Mouse (Mus musculus) liver, adult 2 months (tissue): ENCODE results near the gene Dnajc12. TPM values are rescaled to one million over a fixed set of nuclear protein-coding genes. Genes with fewer than 3 reads are reported as not detected.
"Not testable (repeated sequence)": the region's sequence is repeated elsewhere in the genome, so short reads cannot be mapped to it uniquely, and the experiment has no call there.

ENCODE experiments used
- DNase-seq: peaks from one replicate; pipeline ENCODE4 v3.0.0-alpha.2; 2011; ENCODE audit warnings: low read depth, low spot score; ENCODE audit errors: extremely low read depth
- H3K27ac ChIP-seq: fragments of 200-500 bp; replicated peaks from 2 replicates; pipeline ENCODE4 v1.5.1; 2012; ENCODE audit warnings: low read depth, mild to moderate bottlenecking, control low read depth, inconsistent platforms, low read length; ENCODE audit not compliant: insufficient read depth
- H3K27me3 ChIP-seq: fragments of 200-500 bp; 2 replicates; pipeline ENCODE4 v1.6.1; 2012; ENCODE audit warnings: mild to moderate bottlenecking, moderate library complexity, low read length, inconsistent platforms; ENCODE audit not compliant: control insufficient read depth, insufficient read depth
- H3K36me3 ChIP-seq: fragments of 200-500 bp; 2 replicates; pipeline ENCODE4 v1.6.1; 2012; ENCODE audit warnings: low read length, inconsistent platforms; ENCODE audit not compliant: control insufficient read depth, insufficient read depth
- H3K4me1 ChIP-seq: fragments of 200-500 bp; 2 replicates; pipeline ENCODE4 v1.6.1; 2011; ENCODE audit warnings: low read length; ENCODE audit not compliant: control insufficient read depth, insufficient read depth
- H3K4me3 ChIP-seq: fragments of 200-500 bp; 2 replicates; pipeline ENCODE4 v1.5.1; 2011; ENCODE audit warnings: low read depth, mild to moderate bottlenecking, control low read depth, low read length, moderate library complexity; ENCODE audit not compliant: insufficient read depth
- H3K79me2 ChIP-seq: fragments of 200-500 bp; 2 replicates; pipeline ENCODE4 v1.6.1; 2012; ENCODE audit warnings: inconsistent platforms, mild to moderate bottlenecking, low read length, moderate library complexity; ENCODE audit not compliant: control insufficient read depth, insufficient read depth
- H3K9ac ChIP-seq: fragments of 200-500 bp; 2 replicates; pipeline ENCODE4 v1.6.1; 2012; ENCODE audit warnings: low read depth, mild to moderate bottlenecking, control low read depth, inconsistent platforms, low read length
- CTCF ChIP-seq: fragments of 200-500 bp; IDR thresholded peaks from 2 replicates; pipeline ENCODE4 v1.5.1; 2011; ENCODE audit warnings: low read depth, low read length, control low read depth
- POLR2A ChIP-seq: fragments of 200-500 bp; IDR thresholded peaks from 2 replicates; pipeline ENCODE4 v1.6.1; 2011; ENCODE audit warnings: low read length, control low read depth; ENCODE audit not compliant: insufficient read depth; ENCODE audit errors: extremely low read depth
- WGBS: fragments of 180-500 bp; shearing (Covaris S2); methylation state at CpG from one replicate; pipeline ENCODE4 v1.1.7; 2018; 5-methylcytosine and 5-hydroxymethylcytosine counted together
- polyA plus RNA-seq: library from polyadenylated mRNA; depleted of rRNA; stranded (reverse); fragments of >200 nt; gene quantifications from 2 replicates; pipeline ENCODE4 v1.2.3, GENCODE M21; 2012
- total RNA-seq: library from RNA; depleted of rRNA; stranded (reverse); fragments of >200 nt; gene quantifications from 2 replicates; pipeline ENCODE4 v1.2.3, GENCODE M21; 2014

Dnajc12 gene
- total and polyA plus RNA-seq, 2 experiments, result 3.2 to 5.0 TPM

GRCm38 (mm10) chr10:63341351-63341750, 40.9 kb upstream of the Dnajc12 start:
- no peak for DNase-seq
- Histone ChIP-seq H3K27me3 (no peaks in the 10 kb centered on the region), H3K4me3 (no peak overlapping the region), H3K9ac (no peak overlapping the region), H3K27ac (no peak overlapping the region), H3K4me1 (peaks cover 8% of the 10 kb centered on the region; the same call in 1 of the 2 replicates), H3K79me2 (peaks cover 9% of the 10 kb centered on the region; the same call in 1 of the 2 replicates), H3K36me3 (peaks cover 1% of the 10 kb centered on the region; the same call in 1 of the 2 replicates)
- whole genome bisulfite sequencing, result 85% methylated on average over 2 of the region's 2 CpGs
- TF ChIP-seq CTCF (no peak), POLR2A (no peak)

- Histone ChIP-seq H3K36me3 (no peaks in the 10 kb centered on the region), H3K4me1 (no peaks in the 10 kb centered on the region), H3K27me3 (no peaks in the 10 kb centered on the region), H3K27ac (no peak overlapping the region), H3K79me2 (no peaks in the 10 kb centered on the region), H3K9ac (no peak overlapping the region), H3K4me3 (no peak overlapping the region)
- TF ChIP-seq POLR2A (no peak), CTCF (no peak)
- 95% methylated on average over 3 of the region's 3 CpGs for WGBS
- DNase-seq, result no peak
Measured at GRCm38 (mm10) chr10:63344751-63345150, 37.5 kb upstream of the Dnajc12 start.

- no peaks in the 10 kb centered on the region for H3K27me3 ChIP-seq
- H3K4me1 ChIP-seq, result no peaks in the 10 kb centered on the region
- H3K36me3 ChIP-seq, result no peaks in the 10 kb centered on the region
- TF ChIP-seq POLR2A (no peak), CTCF (no peak)
- no peak overlapping the region for H3K27ac ChIP-seq
- H3K4me3 ChIP-seq, result no peak overlapping the region
- no peaks in the 10 kb centered on the region for H3K79me2 ChIP-seq
- no peak overlapping the region for H3K9ac ChIP-seq
- DNase-seq, result no peak
- 87% methylated on average over 3 of the region's 3 CpGs for WGBS
Measured at GRCm38 (mm10) chr10:63348291-63348690, 34.0 kb upstream of the Dnajc12 start.

GRCm38 (mm10) chr10:63350666-63351065, 31.6 kb upstream of the Dnajc12 start:
- no peak for DNase-seq
- Histone ChIP-seq H3K4me3 (no peak overlapping the region), H3K36me3 (no peaks in the 10 kb centered on the region), H3K27ac (no peak overlapping the region), H3K4me1 (no peaks in the 10 kb centered on the region), H3K79me2 (no peaks in the 10 kb centered on the region), H3K9ac (no peak overlapping the region), H3K27me3 (no peaks in the 10 kb centered on the region)
- WGBS, result 87% methylated on average over 7 of the region's 7 CpGs
- TF ChIP-seq CTCF, result no peak
- no peak for TF ChIP-seq POLR2A

- H3K27me3 ChIP-seq, H3K27ac ChIP-seq, H3K4me1 ChIP-seq, H3K9ac ChIP-seq, H3K4me3 ChIP-seq, DNase-seq, H3K36me3 ChIP-seq, H3K79me2 ChIP-seq: not testable (repeated sequence)
- 92% methylated on average over 7 of the region's 7 CpGs for WGBS
Measured at GRCm38 (mm10) chr10:63351099-63351498, 31.1 kb upstream of the Dnajc12 start.

- TF ChIP-seq CTCF, result no peak
- no peak for DNase-seq
- no peak overlapping the region for H3K27ac ChIP-seq
- H3K4me3 ChIP-seq, result no peak overlapping the region
- H3K27me3 ChIP-seq, result no peaks in the 10 kb centered on the region
- no peaks in the 10 kb centered on the region for H3K79me2 ChIP-seq
- H3K36me3 ChIP-seq, result no peaks in the 10 kb centered on the region
- H3K9ac ChIP-seq, result no peak overlapping the region
- 86% methylated on average over 5 of the region's 5 CpGs for WGBS
- H3K4me1 ChIP-seq, result no peaks in the 10 kb centered on the region
Measured at GRCm38 (mm10) chr10:63352111-63352510, 30.1 kb upstream of the Dnajc12 start.
